Mouse (Mus musculus): ENCODE measurements around the gene Cd44.

GRCm38 (mm10) chr2:102866594-102866993, 34.9 kb downstream of the Cd44 start:
- TF ChIP-seq BHLHE40 (IDR thresholded peaks at IDR 0.05; ENCODE audit: low read depth, low read length) (no peak), ZMIZ1 (IDR thresholded peaks at IDR 0.05; ENCODE audit: low read depth, low read length) (no peak), POLR2A (IDR thresholded peaks at IDR 0.05; ENCODE audit: low read depth, low read length) (no peak), ZKSCAN1 (IDR thresholded peaks at IDR 0.05; ENCODE audit: borderline replicate concordance, low read depth, low read length) (no peak), PAX5 (IDR thresholded peaks at IDR 0.05; ENCODE audit: low read length) (no peak), CTCF (conservative IDR thresholded peaks at IDR 0.05 in 1 of 2, IDR thresholded peaks at IDR 0.05 in 1 of 2; ENCODE audit: low read depth in 2 of 2, low read length in 2 of 2) (no peak), MAX (IDR thresholded peaks at IDR 0.05; ENCODE audit: low read length) (no peak), ZNF384 (IDR thresholded peaks at IDR 0.05; ENCODE audit: low read depth, low read length) (no peak), RAD21 (IDR thresholded peaks at IDR 0.05; ENCODE audit: low read depth, low read length) (no peak), MAZ (IDR thresholded peaks at IDR 0.05; ENCODE audit: low read depth, low read length) (no peak), EP300 (IDR thresholded peaks at IDR 0.05; ENCODE audit: low read length) (no peak), USF1 (IDR thresholded peaks at IDR 0.05; ENCODE audit: low read depth, low read length) (no peak), ETS1 (conservative IDR thresholded peaks at IDR 0.05; ENCODE audit: low read depth, low read length) (no peak)

Measured in CH12.LX (cell line).